Mouse (Mus musculus) hindbrain, embryonic 12.5 days (tissue): ENCODE measurements at regions not wholly inside any gene's neighbourhood (a gene's known extent, or its start where the extent isn't known, plus 50 kb on each side); places are given as distances from the start of the nearest gene placed in this dataset.
A peak's percentile ranks its signal among the peaks of the same experiment; 100 is the strongest.
"Not testable (repeated sequence)": the region's sequence is repeated elsewhere in the genome, so short reads cannot be mapped to it uniquely, and the experiment has no call there.

Source experiments
- ATAC-seq: fragments of 200-750 bp; cut with Nextera tagmentation; 2 replicates; pipeline ENCODE4 v1.8.0; 2017; ENCODE audit warnings: moderate TSS enrichment; ENCODE audit not compliant: low FRiP score
- H3K27ac ChIP-seq: fragments of 300-500 bp; sonication (generic); 2 replicates; pipeline ENCODE4 v1.5.1; 2016; ENCODE audit warnings: mild to moderate bottlenecking
- H3K27me3 ChIP-seq: fragments of 300-500 bp; sonication (generic); 2 replicates; pipeline ENCODE4 v1.6.1; 2016; ENCODE audit warnings: mild to moderate bottlenecking
- H3K36me3 ChIP-seq: fragments of 300-500 bp; sonication (generic); 2 replicates; pipeline ENCODE4 v1.6.1; 2016; ENCODE audit warnings: mild to moderate bottlenecking
- H3K4me1 ChIP-seq: fragments of 300-500 bp; sonication (generic); 2 replicates; pipeline ENCODE4 v1.6.1; 2016
- H3K4me2 ChIP-seq: fragments of 300-500 bp; sonication (generic); replicated peaks from 2 replicates; pipeline ENCODE4 v1.6.1; 2016; ENCODE audit warnings: mild to moderate bottlenecking
- H3K4me3 ChIP-seq: fragments of 300-500 bp; sonication (generic); 2 replicates; pipeline ENCODE4 v1.5.1; 2016; ENCODE audit warnings: mild to moderate bottlenecking
- H3K9ac ChIP-seq: fragments of 300-500 bp; sonication (generic); 2 replicates; pipeline ENCODE4 v1.6.1; 2016; ENCODE audit warnings: mild to moderate bottlenecking, moderate library complexity
- H3K9me3 ChIP-seq: fragments of 300-500 bp; sonication (generic); replicated peaks from 2 replicates; pipeline ENCODE4 v1.6.1; 2016; ENCODE audit warnings: mild to moderate bottlenecking
- WGBS: fragments of 180-500 bp; shearing (Covaris S2); methylation state at CpG from one replicate; pipeline ENCODE4 v1.1.7; 2016; 5-methylcytosine and 5-hydroxymethylcytosine counted together

DNA sequence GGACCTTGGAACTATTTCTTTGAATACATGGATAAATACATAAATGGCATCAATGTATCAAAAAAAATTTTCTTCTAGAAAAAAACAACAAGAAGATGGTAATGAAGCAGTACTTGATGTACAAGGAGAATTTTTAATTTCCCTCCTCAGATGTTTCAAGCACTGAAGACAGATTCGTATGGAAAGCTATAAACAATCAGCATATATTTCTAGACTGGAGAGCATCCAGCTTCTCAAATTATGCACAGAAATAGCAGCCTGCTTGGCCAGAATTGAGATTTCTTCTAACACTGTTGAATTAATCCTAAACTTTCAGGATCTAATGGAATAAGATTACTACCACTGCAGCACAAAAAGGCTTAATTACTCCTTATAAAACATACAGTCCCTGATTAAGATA, 241.0 kb downstream of the Phf3 start:
- H3K27me3 ChIP-seq: no peaks in the 10 kb centered on the region
- H3K36me3 ChIP-seq: no peaks in the 10 kb centered on the region
- no peak overlapping the region for H3K9ac ChIP-seq
- H3K4me1 ChIP-seq: no peaks in the 10 kb centered on the region
- WGBS: 88% methylated on average over 1 of the region's 1 CpGs
- no peak for ATAC-seq
- H3K9me3 ChIP-seq: no peaks in the 10 kb centered on the region
- H3K4me2 ChIP-seq: no peak overlapping the region
- H3K4me3 ChIP-seq: no peak overlapping the region
- H3K27ac ChIP-seq: no peak overlapping the region

DNA sequence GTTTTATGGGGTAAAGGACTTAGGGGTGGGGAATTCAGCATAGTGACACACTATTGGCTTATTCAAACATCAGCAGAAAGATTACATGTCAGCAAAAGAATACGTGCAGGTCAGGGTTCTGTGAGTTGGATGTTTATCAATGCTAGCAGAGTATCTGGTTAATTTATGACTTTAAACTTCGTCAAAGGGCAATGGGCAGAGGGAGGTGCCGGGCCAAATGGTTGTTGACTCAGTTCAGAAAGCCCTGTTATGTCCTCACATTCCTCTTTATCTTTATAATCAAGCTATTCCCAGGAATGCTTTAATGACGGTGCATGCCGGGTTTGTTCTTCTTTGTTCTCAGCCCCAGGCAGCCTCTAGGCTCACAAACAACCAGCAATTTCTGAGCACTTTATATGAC, 245.9 kb downstream of the Phf3 start:
- not testable (repeated sequence) for H3K4me2 ChIP-seq, H3K4me1 ChIP-seq, H3K36me3 ChIP-seq, H3K9ac ChIP-seq, H3K27ac ChIP-seq, ATAC-seq, H3K9me3 ChIP-seq, H3K4me3 ChIP-seq, H3K27me3 ChIP-seq
- WGBS: 80% methylated on average over 5 of the region's 5 CpGs

DNA sequence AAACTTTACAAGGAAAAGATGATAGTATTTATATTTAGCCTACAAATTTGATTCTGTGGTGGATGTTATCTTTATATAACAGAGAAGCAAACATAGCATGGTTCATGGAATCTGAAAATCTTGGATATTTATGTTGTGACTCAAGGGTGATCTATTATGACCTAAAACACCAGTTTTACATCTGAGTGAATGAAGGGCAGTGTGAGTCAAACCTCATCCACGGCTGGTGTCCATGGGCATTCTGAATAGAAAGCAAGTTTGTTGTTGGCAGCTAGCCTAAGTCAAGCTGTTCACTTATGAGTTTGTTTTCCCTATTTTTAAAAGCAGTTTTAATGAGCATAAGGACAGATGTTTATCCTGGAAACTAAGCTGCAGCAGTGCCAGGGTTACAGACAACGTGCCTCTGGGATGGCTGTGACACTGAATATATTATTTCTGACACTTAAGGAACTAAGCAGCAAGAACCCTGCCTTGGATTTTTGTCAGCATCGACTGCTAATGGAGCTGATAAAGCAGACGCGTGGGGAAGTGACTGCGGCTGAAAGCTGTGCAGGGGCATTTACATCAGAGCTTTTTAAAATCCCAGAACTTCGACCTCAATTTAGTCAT, 278.5 kb downstream of the Phf3 start:
- 72% methylated on average over 7 of the region's 7 CpGs for WGBS
- ATAC-seq: no peak
- H3K36me3 ChIP-seq: no peaks in the 10 kb centered on the region

DNA sequence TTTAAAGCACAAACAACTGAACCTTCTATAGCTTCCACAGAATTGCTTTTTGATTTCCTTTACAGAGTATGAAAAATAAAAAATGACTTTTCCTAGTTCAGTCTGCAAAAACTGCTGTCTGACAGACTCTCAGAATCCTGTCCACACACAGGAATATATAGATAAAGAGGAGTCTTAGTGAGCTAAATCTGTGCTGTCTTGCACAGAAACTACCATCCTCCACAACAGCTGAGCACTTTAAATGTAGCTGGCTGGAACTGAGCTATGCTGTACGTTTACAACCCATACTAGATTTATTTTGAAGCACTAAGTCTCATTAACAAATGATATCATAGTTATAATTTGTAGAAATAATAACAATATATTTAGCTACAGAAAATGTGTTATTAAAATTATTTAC, 279.7 kb downstream of the Phf3 start:
- H3K36me3 ChIP-seq: no peaks in the 10 kb centered on the region
- no peak for ATAC-seq
- H3K4me1 ChIP-seq: no peaks in the 10 kb centered on the region
- 65% methylated on average over 1 of the region's 1 CpGs for WGBS
- H3K27ac ChIP-seq: no peak overlapping the region
- no peaks in the 10 kb centered on the region for H3K9me3 ChIP-seq
- no peak overlapping the region for H3K9ac ChIP-seq
- H3K4me2 ChIP-seq: no peak overlapping the region
- H3K4me3 ChIP-seq: no peak overlapping the region
- H3K27me3 ChIP-seq: no peaks in the 10 kb centered on the region

More for the DNA sequence above, 278.5 kb downstream of the Phf3 start:
- H3K4me2 ChIP-seq: no peak overlapping the region
- no peak overlapping the region for H3K27ac ChIP-seq
- H3K9ac ChIP-seq: no peak overlapping the region
- H3K9me3 ChIP-seq: no peaks in the 10 kb centered on the region
- H3K27me3 ChIP-seq: no peaks in the 10 kb centered on the region
- no peaks in the 10 kb centered on the region for H3K4me1 ChIP-seq
- no peak overlapping the region for H3K4me3 ChIP-seq

DNA sequence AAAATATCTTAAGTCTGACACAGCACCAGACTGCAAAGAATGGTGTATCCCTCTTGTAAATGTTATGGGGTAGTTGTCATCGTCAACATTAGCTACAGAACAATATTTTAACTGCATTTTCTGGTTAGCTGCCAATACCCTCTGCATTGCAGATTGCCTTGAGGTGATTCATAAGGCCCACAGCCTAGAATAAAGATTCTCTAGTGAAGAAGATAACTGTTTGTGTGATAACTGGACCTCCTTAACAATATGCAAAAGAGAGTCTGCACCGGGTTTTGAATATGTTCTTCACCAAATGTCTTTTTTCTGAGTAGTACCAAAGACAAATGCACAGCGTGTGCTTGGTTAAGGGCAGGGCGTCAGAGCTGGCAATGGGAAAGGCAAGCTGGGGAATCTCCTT, 283.0 kb downstream of the Phf3 start:
- H3K9ac ChIP-seq: no peak overlapping the region
- H3K4me3 ChIP-seq: no peak overlapping the region
- 79% methylated on average over 4 of the region's 4 CpGs for WGBS
- no peaks in the 10 kb centered on the region for H3K27me3 ChIP-seq
- no peaks in the 10 kb centered on the region for H3K36me3 ChIP-seq
- H3K4me2 ChIP-seq: no peak overlapping the region
- ATAC-seq: no peak
- H3K27ac ChIP-seq: no peak overlapping the region
- no peaks in the 10 kb centered on the region for H3K9me3 ChIP-seq
- no peaks in the 10 kb centered on the region for H3K4me1 ChIP-seq

DNA sequence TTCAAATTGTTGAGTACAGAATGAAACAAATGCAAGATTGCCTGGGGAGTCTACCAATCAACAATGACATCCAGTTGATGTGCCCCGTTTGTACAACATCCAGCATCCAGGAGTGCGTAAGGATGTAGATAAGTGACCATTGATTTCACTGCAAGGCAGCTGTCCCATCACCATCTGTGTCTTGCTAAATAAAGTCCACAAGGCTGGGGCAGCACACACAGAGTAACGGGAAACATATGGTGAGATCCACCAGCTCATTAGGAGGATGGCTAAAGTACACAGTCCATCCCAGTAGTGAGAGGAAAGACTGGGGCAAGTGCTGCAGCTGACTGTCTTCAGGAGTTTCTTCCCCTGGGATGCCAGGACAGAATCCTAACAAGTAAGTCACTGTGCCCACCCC, 284.8 kb downstream of the Phf3 start:
- no peak overlapping the region for H3K27ac ChIP-seq
- no peaks in the 10 kb centered on the region for H3K4me1 ChIP-seq
- no peak overlapping the region for H3K9ac ChIP-seq
- H3K36me3 ChIP-seq: no peaks in the 10 kb centered on the region
- no peak overlapping the region for H3K4me3 ChIP-seq
- no peaks in the 10 kb centered on the region for H3K27me3 ChIP-seq
- ATAC-seq: no peak
- WGBS: 63% methylated on average over 3 of the region's 3 CpGs
- H3K9me3 ChIP-seq: no peaks in the 10 kb centered on the region
- H3K4me2 ChIP-seq: no peak overlapping the region

DNA sequence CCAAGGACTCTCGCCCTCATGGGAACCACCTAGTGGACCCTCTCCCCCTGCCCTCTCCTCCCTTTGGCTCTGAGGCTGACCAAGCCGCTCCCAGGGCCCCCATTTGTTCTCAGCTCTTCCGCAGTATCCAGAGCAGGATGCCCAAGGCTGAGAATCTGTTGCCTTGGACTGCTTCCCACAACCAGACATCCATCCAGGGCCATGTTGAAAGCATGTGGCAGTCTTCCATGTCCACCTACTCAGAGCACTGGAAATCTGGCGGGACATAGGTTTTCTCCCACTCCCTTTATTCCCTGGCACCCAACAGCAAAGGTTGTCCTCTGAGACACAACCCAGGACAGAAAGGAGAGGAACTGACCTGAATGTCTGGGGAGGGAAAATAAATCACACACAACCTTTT, 285.4 kb downstream of the Phf3 start:
- 84% methylated on average over 4 of the region's 4 CpGs for WGBS
- ATAC-seq: no peak
- Histone ChIP-seq H3K4me3 (no peak overlapping the region), H3K27me3 (no peaks in the 10 kb centered on the region), H3K4me1 (no peaks in the 10 kb centered on the region), H3K9me3 (no peaks in the 10 kb centered on the region), H3K27ac (no peak overlapping the region), H3K4me2 (no peak overlapping the region), H3K36me3 (no peaks in the 10 kb centered on the region), H3K9ac (no peak overlapping the region)

DNA sequence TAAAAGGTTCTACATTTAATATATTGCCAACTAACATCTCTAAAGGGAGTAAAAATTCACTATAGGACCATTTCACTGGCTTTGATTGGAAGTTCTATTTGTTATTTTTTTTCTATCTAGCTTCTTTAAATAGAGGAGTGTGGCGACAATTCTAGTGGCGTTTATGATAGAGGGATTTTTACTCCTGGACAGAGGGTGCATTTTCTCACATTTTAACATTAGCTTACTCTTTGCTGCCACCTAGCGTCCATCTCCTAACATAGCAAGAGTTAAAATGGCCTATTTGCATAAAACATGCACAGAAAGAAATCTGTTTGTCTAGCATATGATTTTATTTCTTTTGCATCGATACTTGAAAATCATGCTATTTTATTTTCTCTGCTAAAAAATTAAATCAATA, 288.9 kb downstream of the Phf3 start:
- no peaks in the 10 kb centered on the region for H3K27me3 ChIP-seq
- no peak overlapping the region for H3K4me2 ChIP-seq
- 8% methylated on average over 4 of the region's 4 CpGs for WGBS
- H3K9me3 ChIP-seq: no peaks in the 10 kb centered on the region
- H3K27ac ChIP-seq: no peak overlapping the region
- H3K4me3 ChIP-seq: no peak overlapping the region
- ATAC-seq: no peak
- H3K4me1 ChIP-seq: no peaks in the 10 kb centered on the region
- no peak overlapping the region for H3K9ac ChIP-seq
- H3K36me3 ChIP-seq: no peaks in the 10 kb centered on the region

DNA sequence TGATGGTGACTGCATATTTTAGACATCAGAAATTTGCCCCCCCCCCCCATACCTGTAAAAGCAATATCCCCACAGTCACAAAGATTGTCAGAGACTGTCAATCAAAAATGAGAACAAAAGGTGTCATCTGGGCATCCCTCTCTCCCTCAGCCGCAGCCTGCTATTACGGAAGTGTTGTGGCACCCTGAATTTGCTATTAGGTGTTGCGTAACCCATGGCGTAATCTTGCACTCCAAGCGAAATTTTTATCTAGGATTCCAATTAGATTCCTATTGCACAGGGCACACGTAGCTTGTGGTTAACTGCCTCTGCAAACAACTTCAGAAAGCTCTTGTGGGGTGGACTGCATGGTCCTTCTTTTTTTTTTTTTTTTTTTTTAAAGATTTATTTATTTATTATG, 289.9 kb downstream of the Phf3 start:
- WGBS: 85% methylated on average over 6 of the region's 6 CpGs
- H3K36me3 ChIP-seq: no peaks in the 10 kb centered on the region
- ATAC-seq: no peak

DNA sequence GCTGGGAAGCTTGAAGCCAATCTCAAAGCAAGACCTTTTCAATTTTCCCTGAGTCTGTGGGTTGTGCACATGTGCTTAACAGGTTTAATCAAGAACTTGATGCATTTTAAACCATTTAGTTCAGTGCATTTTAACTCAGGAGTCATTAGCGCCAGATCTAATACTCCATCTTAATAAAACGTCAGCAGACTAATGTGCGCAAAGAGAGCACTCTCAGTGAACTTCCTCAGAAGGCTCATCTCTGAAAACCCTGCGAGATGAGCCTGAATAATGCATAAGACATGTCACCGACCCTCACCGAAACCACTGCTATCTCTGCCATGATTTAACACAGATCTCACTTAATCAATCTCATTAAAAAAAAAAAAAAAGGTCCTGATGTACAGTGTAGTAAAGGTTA, 309.0 kb downstream of the Phf3 start:
- ATAC-seq: 0 out of 2 replicates have a peak, but pooled peaks have one; percentile 29
- H3K9ac ChIP-seq: no peak overlapping the region
- H3K9me3 ChIP-seq: no peaks in the 10 kb centered on the region
- H3K27ac ChIP-seq: no peak overlapping the region
- no peak overlapping the region for H3K4me2 ChIP-seq
- 85% methylated on average over 6 of the region's 6 CpGs for WGBS
- no peaks in the 10 kb centered on the region for H3K36me3 ChIP-seq
- H3K27me3 ChIP-seq: no peaks in the 10 kb centered on the region
- H3K4me3 ChIP-seq: no peak overlapping the region
- no peaks in the 10 kb centered on the region for H3K4me1 ChIP-seq

More for the DNA sequence above, 289.9 kb downstream of the Phf3 start:
- Histone ChIP-seq H3K9ac (no peak overlapping the region), H3K27ac (no peak overlapping the region), H3K9me3 (no peaks in the 10 kb centered on the region), H3K27me3 (no peaks in the 10 kb centered on the region), H3K4me3 (no peak overlapping the region), H3K4me2 (no peak overlapping the region), H3K4me1 (no peaks in the 10 kb centered on the region)

DNA sequence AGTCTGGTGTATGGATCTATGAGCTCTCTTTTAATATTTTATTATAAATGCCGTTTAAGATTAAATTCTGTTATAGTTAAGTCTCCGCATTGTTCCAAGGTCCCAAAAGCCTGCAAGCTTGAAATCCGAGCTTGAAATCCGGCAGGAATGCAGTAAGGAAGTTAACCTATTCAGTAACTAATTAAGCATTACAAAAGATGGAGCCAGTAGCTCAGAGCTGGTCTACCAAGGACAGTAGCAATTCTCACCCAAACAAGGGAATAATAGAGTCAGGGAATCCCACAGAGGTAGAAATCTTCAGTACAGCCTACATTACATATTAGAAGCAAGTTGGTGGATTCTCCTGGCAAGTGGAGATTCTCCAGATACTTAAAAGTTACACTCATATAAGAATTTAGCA, 325.0 kb downstream of the Phf3 start:
- not testable (repeated sequence) for H3K9me3 ChIP-seq, H3K4me1 ChIP-seq, H3K9ac ChIP-seq, ATAC-seq, H3K27me3 ChIP-seq, H3K4me2 ChIP-seq, H3K27ac ChIP-seq, H3K4me3 ChIP-seq, H3K36me3 ChIP-seq
- WGBS: 27% methylated on average over 4 of the region's 4 CpGs

DNA sequence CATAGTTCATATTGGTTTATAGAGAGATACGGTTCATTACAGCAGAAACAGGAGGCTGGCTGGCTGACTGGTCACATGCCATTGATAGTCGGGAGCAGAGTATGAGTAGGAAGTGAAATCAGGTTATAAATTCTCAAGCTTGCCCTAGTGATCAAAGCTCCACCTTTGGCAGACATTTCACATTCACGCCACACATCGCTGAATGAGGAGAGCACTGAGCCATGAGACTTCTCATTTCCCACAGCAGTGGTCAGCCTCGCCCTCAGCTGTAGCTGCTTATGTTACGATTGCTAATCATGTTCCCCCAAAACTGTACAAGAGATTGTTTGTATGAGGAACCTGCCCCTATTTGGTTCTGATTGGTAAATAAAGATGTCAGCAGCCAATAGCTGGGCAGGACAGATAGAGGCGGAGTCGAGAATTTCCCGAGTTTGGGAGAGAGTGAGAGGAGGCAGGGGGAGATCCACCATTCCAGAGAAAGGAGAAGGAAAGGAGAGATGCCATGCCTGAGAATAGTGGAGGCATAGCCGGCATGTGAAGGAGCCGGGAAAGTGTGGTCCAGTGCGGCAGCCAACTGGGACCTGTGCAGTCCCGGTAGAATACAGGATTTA, 333.5 kb downstream of the Phf3 start:
- Histone ChIP-seq H3K36me3 (no peaks in the 10 kb centered on the region), H3K4me1 (no peaks in the 10 kb centered on the region), H3K9me3 (no peaks in the 10 kb centered on the region), H3K27ac (no peak overlapping the region), H3K27me3 (no peaks in the 10 kb centered on the region), H3K9ac (no peak overlapping the region), H3K4me3 (no peak overlapping the region), H3K4me2 (no peak overlapping the region)
- no peak for ATAC-seq
- WGBS: 89% methylated on average over 13 of the region's 13 CpGs
